Mouse (Mus musculus) spleen, adult 2 months (tissue): ENCODE measurements around the gene Dhx35.

Experiments used
- CTCF ChIP-seq: fragments of 200-500 bp; IDR thresholded peaks from 2 replicates; pipeline ENCODE4 v1.5.1; 2011; ENCODE audit warnings: mild to moderate bottlenecking, inconsistent platforms; ENCODE audit not compliant: insufficient read depth, insufficient read length, insufficient replicate concordance; ENCODE audit errors: extremely low read depth
- POLR2A ChIP-seq: fragments of 200-500 bp; IDR thresholded peaks from 2 replicates; pipeline ENCODE4 v1.6.1; 2011; ENCODE audit warnings: low read depth, low read length, inconsistent platforms

GRCm38 (mm10) chr2:158845031-158845430 lies 50.4 kb downstream of the Dhx35 start:
- no peak for TF ChIP-seq CTCF
- TF ChIP-seq POLR2A, result no peak
